Mouse (Mus musculus) C2C12 (cell line): ENCODE data around the gene Coq6.

ENCODE experiments used
- CTCF ChIP-seq: IDR thresholded peaks from one replicate; pipeline ENCODE4 v1.5.1; 2011; ENCODE audit not compliant: control insufficient read depth, insufficient read depth, insufficient read length
- USF1 ChIP-seq: IDR thresholded peaks from one replicate; pipeline ENCODE4 v1.6.1; 2011; ENCODE audit warnings: low read depth, mild to moderate bottlenecking, control low read depth, moderate library complexity

GRCm38 (mm10) chr12:84385408-84385807 is 24.0 kb downstream of the Coq6 start:
- TF ChIP-seq CTCF (no peak), USF1 (no peak)
